Mouse (Mus musculus): ENCODE data around the gene D1Ertd622e. TPM values are rescaled to one million over a fixed set of nuclear protein-coding genes. Genes with fewer than 3 reads are reported as not detected.
A peak's percentile ranks its signal among the peaks of the same experiment; 100 is the strongest.

Gene D1Ertd622e
- polyA plus RNA-seq (2012; rRNA removed), result 21.2 and 22.8 TPM in 2 replicates

GRCm38 (mm10) chr1:97661406-97662241 lies at the start of gene D1Ertd622e:
Gene D1Ertd622e, minus strand, starts transcription at chr1:97662074.
- peak within 1 kb of the TSS; percentile 78 for H3K4me3 ChIP-seq (ENCODE audit: insufficient read depth, low read depth, low read length)
- H3K27ac ChIP-seq (ENCODE audit: insufficient read depth, low read depth, low read length), result peak within 1 kb of the TSS; percentile 87
- no peaks in the 10 kb centered on the region for H3K36me3 ChIP-seq (ENCODE audit: control insufficient read depth, insufficient read depth, low read length)
- under 1% methylated on average over 95 of the region's 106 CpGs for WGBS
- no peak for TF ChIP-seq CTCF (conservative IDR thresholded peaks at IDR 0.05; ENCODE audit: insufficient read depth, insufficient read length, low read depth, low read length)
- peak; percentile 14 for TF ChIP-seq POLR2A (IDR thresholded peaks at IDR 0.05; ENCODE audit: low read depth, low read length)
- H3K4me1 ChIP-seq (ENCODE audit: control insufficient read depth, insufficient read depth, low read length), result peaks cover 15% of the 10 kb centered on the region; the same call in 1 of the 2 replicates
- peak; percentile 90 for DNase-seq
- no peaks in the 10 kb centered on the region for H3K27me3 ChIP-seq (replicated peaks; ENCODE audit: control insufficient read depth, insufficient read depth, low read length)

GRCm38 (mm10) chr1:97710520-97710919 lies 48.6 kb upstream of the D1Ertd622e start:
- WGBS, result 74% methylated on average over 3 of the region's 3 CpGs
- DNase-seq, result no peak
- Histone ChIP-seq H3K27me3 (replicated peaks; ENCODE audit: control insufficient read depth, insufficient read depth, low read length) (no peaks in the 10 kb centered on the region), H3K36me3 (ENCODE audit: control insufficient read depth, insufficient read depth, low read length) (peaks cover 1% of the 10 kb centered on the region; the same call in 1 of the 2 replicates), H3K4me1 (ENCODE audit: control insufficient read depth, insufficient read depth, low read length) (no peaks in the 10 kb centered on the region), H3K4me3 (ENCODE audit: insufficient read depth, low read depth, low read length) (no peak overlapping the region), H3K27ac (ENCODE audit: insufficient read depth, low read depth, low read length) (no peak overlapping the region)
- no peak for TF ChIP-seq POLR2A (IDR thresholded peaks at IDR 0.05; ENCODE audit: low read depth, low read length)
- TF ChIP-seq CTCF (conservative IDR thresholded peaks at IDR 0.05; ENCODE audit: insufficient read depth, insufficient read length, low read depth, low read length), result no peak

- H3K27ac ChIP-seq (ENCODE audit: insufficient read depth, low read depth, low read length), result no peak overlapping the region
- no peak for DNase-seq
- TF ChIP-seq POLR2A (IDR thresholded peaks at IDR 0.05; ENCODE audit: low read depth, low read length) (no peak), CTCF (conservative IDR thresholded peaks at IDR 0.05; ENCODE audit: insufficient read depth, insufficient read length, low read depth, low read length) (no peak)
These were observed 43.5 kb upstream of the D1Ertd622e start for GRCm38 (mm10) chr1:97705389-97705788.

GRCm38 (mm10) chr1:97704646-97705045 lies 42.8 kb upstream of the D1Ertd622e start:
- no peaks in the 10 kb centered on the region for H3K27me3 ChIP-seq (replicated peaks; ENCODE audit: control insufficient read depth, insufficient read depth, low read length)
- no peaks in the 10 kb centered on the region for H3K4me1 ChIP-seq (ENCODE audit: control insufficient read depth, insufficient read depth, low read length)
- H3K27ac ChIP-seq (ENCODE audit: insufficient read depth, low read depth, low read length), result no peak overlapping the region
- no peak overlapping the region for H3K4me3 ChIP-seq (ENCODE audit: insufficient read depth, low read depth, low read length)
- no peak for TF ChIP-seq CTCF (conservative IDR thresholded peaks at IDR 0.05; ENCODE audit: insufficient read depth, insufficient read length, low read depth, low read length)
- no peak for TF ChIP-seq POLR2A (IDR thresholded peaks at IDR 0.05; ENCODE audit: low read depth, low read length)
- H3K36me3 ChIP-seq (ENCODE audit: control insufficient read depth, insufficient read depth, low read length), result no peaks in the 10 kb centered on the region; the same call in none of the 2 replicates
- no peak for DNase-seq
- 90% methylated on average over 1 of the region's 1 CpGs for WGBS

More at GRCm38 (mm10) chr1:97705389-97705788, 43.5 kb upstream of the D1Ertd622e start:
- no peaks in the 10 kb centered on the region; the same call in none of the 2 replicates for H3K36me3 ChIP-seq (ENCODE audit: control insufficient read depth, insufficient read depth, low read length)
- no peaks in the 10 kb centered on the region for H3K27me3 ChIP-seq (replicated peaks; ENCODE audit: control insufficient read depth, insufficient read depth, low read length)
- H3K4me1 ChIP-seq (ENCODE audit: control insufficient read depth, insufficient read depth, low read length), result no peaks in the 10 kb centered on the region
- H3K4me3 ChIP-seq (ENCODE audit: insufficient read depth, low read depth, low read length), result no peak overlapping the region

- TF ChIP-seq CTCF (conservative IDR thresholded peaks at IDR 0.05; ENCODE audit: insufficient read depth, insufficient read length, low read depth, low read length) (no peak), POLR2A (IDR thresholded peaks at IDR 0.05; ENCODE audit: low read depth, low read length) (no peak)
- Histone ChIP-seq H3K36me3 (ENCODE audit: control insufficient read depth, insufficient read depth, low read length) (no peaks in the 10 kb centered on the region), H3K4me1 (ENCODE audit: control insufficient read depth, insufficient read depth, low read length) (peaks cover 3% of the 10 kb centered on the region; the same call in 1 of the 2 replicates), H3K27ac (ENCODE audit: insufficient read depth, low read depth, low read length) (no peak overlapping the region), H3K4me3 (ENCODE audit: insufficient read depth, low read depth, low read length) (no peak overlapping the region), H3K27me3 (replicated peaks; ENCODE audit: control insufficient read depth, insufficient read depth, low read length) (no peaks in the 10 kb centered on the region)
- WGBS, result 12% methylated on average over 11 of the region's 11 CpGs
- DNase-seq, result peak; percentile 37
These were observed 37.2 kb upstream of the D1Ertd622e start for GRCm38 (mm10) chr1:97698956-97699570.

GRCm38 (mm10) chr1:97697273-97697672 lies 35.4 kb upstream of the D1Ertd622e start:
- no peaks in the 10 kb centered on the region for H3K27me3 ChIP-seq (replicated peaks; ENCODE audit: control insufficient read depth, insufficient read depth, low read length)
- peaks cover 3% of the 10 kb centered on the region; the same call in 1 of the 2 replicates for H3K4me1 ChIP-seq (ENCODE audit: control insufficient read depth, insufficient read depth, low read length)
- no peak overlapping the region for H3K27ac ChIP-seq (ENCODE audit: insufficient read depth, low read depth, low read length)
- TF ChIP-seq CTCF (conservative IDR thresholded peaks at IDR 0.05; ENCODE audit: insufficient read depth, insufficient read length, low read depth, low read length) (no peak), POLR2A (IDR thresholded peaks at IDR 0.05; ENCODE audit: low read depth, low read length) (no peak)
- no peak overlapping the region for H3K4me3 ChIP-seq (ENCODE audit: insufficient read depth, low read depth, low read length)
- no peaks in the 10 kb centered on the region for H3K36me3 ChIP-seq (ENCODE audit: control insufficient read depth, insufficient read depth, low read length)
- DNase-seq, result no peak
- WGBS, result 90% methylated on average over 1 of the region's 1 CpGs

- H3K27me3 ChIP-seq (replicated peaks; ENCODE audit: control insufficient read depth, insufficient read depth, low read length), result no peaks in the 10 kb centered on the region
- no peak overlapping the region for H3K27ac ChIP-seq (ENCODE audit: insufficient read depth, low read depth, low read length)
- no peak for TF ChIP-seq CTCF (conservative IDR thresholded peaks at IDR 0.05; ENCODE audit: insufficient read depth, insufficient read length, low read depth, low read length)
- TF ChIP-seq POLR2A (IDR thresholded peaks at IDR 0.05; ENCODE audit: low read depth, low read length), result no peak
- no peak for DNase-seq
- no peak overlapping the region for H3K4me3 ChIP-seq (ENCODE audit: insufficient read depth, low read depth, low read length)
- H3K4me1 ChIP-seq (ENCODE audit: control insufficient read depth, insufficient read depth, low read length), result no peaks in the 10 kb centered on the region
- H3K36me3 ChIP-seq (ENCODE audit: control insufficient read depth, insufficient read depth, low read length), result no peaks in the 10 kb centered on the region
These were observed 32.0 kb upstream of the D1Ertd622e start for GRCm38 (mm10) chr1:97693825-97694224.

All from kidney, adult 2 months (tissue).